In the genomic region with DNA sequence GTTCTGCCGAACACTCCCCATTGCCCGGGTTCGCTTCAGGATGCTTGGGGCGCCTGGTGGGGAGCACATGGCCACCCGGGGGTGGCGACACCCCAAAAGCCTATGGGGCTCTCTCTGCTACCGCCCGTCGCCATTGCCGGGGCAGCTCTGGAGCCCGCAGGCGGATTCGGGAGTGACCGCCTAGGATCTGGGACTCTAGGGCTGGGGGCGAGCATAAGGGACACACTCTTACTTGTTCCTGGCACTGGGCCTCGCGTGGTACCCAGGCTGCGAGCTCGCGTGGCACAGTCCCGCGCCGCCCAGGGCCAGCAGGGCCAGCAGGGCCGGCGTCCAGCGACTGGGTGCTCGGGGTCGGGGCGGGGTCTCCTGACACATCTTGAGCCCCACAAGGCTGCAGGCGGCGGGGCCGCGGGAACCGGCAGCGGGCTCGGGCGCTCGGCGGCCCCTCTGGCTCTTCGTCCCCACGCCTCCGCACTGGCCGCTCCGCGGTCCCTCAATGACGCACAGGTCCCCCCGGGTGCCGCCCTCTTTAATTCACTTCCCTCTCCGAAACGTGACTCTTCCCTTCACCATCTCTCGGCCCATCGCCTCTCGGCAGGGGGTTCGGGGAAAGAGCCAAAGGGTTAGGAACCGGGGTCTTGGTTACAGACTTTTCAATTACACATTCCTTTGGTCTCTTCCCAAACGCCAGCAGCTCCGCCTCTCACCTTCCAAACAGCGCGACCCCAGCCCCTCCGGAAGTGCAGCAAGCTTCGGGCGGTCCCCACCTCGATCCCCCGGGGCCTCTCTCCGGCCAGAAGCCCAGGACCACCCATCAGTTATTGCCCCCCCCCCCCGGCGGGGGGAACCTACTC, we compare ENCODE assay signal across 8 mouse cellular contexts. TPM values are rescaled to one million over a fixed set of nuclear protein-coding genes. Genes with fewer than 3 reads are reported as not detected.
DNase-seq lines count a peak whose midpoint lies in the region; ATAC-seq lines count a peak whose summit lies in the region.

No protein-coding gene starts in this region.

- no peak overlapping the region for H3K27ac ChIP-seq in kidney, embryonic 16.5 days (ENCODE audit: low read length)
- H3K27ac ChIP-seq in intestine, embryonic 15.5 days: no peak overlapping the region

- H3K9me3 ChIP-seq in kidney, embryonic 16.5 days (ENCODE audit: low read length): no peaks in the 10 kb centered on the region
- H3K9me3 ChIP-seq in intestine, embryonic 15.5 days: no peaks in the 10 kb centered on the region

- H3K4me2 ChIP-seq in kidney, embryonic 16.5 days (replicated peaks; ENCODE audit: low read depth, low read length): peak overlapping the region; percentile 99
- H3K4me2 ChIP-seq in intestine, embryonic 15.5 days (replicated peaks): peak overlapping the region; percentile 100

- WGBS in kidney, embryonic 16.5 days: under 1% methylated on average over 66 of the region's 67 CpGs
- WGBS in intestine, embryonic 15.5 days: under 1% methylated on average over 57 of the region's 67 CpGs

- H3K4me1 ChIP-seq in kidney, embryonic 16.5 days (ENCODE audit: insufficient read depth, low read length): peaks cover 11% of the 10 kb centered on the region; the same call in 1 of the 2 replicates
- H3K4me1 ChIP-seq in intestine, embryonic 15.5 days (replicated peaks): peaks cover 11% of the 10 kb centered on the region

- no peaks in the 10 kb centered on the region for H3K36me3 ChIP-seq in kidney, embryonic 16.5 days (ENCODE audit: insufficient read depth, low read length)
- H3K36me3 ChIP-seq in intestine, embryonic 15.5 days: no peaks in the 10 kb centered on the region

- DNase-seq in kidney, adult 9 months: no peak
- peak; percentile 57 for DNase-seq in embryo, embryonic 10 days (ENCODE audit: low spot score)
- peak; percentile 54 to 74 for DNase-seq in gastrocnemius, postnatal 4 days (ENCODE audit: low spot score in 2 of 2)
- DNase-seq in lung, postnatal 4 days: peak; percentile 49 to 62
- DNase-seq in right cerebral cortex, postnatal 4 days: peak; percentile 25
- DNase-seq in frontal cortex, postnatal 25 days (ENCODE audit: low spot score in 2 of 2): no peak

- H3K9ac ChIP-seq in kidney, embryonic 16.5 days (replicated peaks; ENCODE audit: low read length): peak overlapping the region; percentile 65
- peak overlapping the region; percentile 28 for H3K9ac ChIP-seq in intestine, embryonic 15.5 days

- peak; percentile 81 for ATAC-seq in kidney, embryonic 16.5 days (ENCODE audit: low FRiP score, low TSS enrichment)
- peak; percentile 61 for ATAC-seq in intestine, embryonic 15.5 days

- H3K4me3 ChIP-seq in kidney, embryonic 16.5 days (ENCODE audit: low read length): peak overlapping the region; percentile 67
- peak overlapping the region; percentile 50 for H3K4me3 ChIP-seq in intestine, embryonic 15.5 days (replicated peaks)

- H3K27me3 ChIP-seq in kidney, embryonic 16.5 days (ENCODE audit: insufficient read depth, low read length): peaks cover 24% of the 10 kb centered on the region
- peaks cover 24% of the 10 kb centered on the region for H3K27me3 ChIP-seq in intestine, embryonic 15.5 days (replicated peaks)

RNA-seq across cellular contexts. Expression of a gene that starts 1.1 kb away (rescaled TPM):
- 2.7 and 2.8 TPM in 2 replicates for polyA plus RNA-seq in kidney, embryonic 16.5 days (2015; fragmentation: Nextera tagmentation; extraction: Ambion mirVana)
- total RNA-seq in gastrocnemius, postnatal 4 days (2021): 10 to 100 TPM; 72.4 to 82.1 TPM
- polyA plus RNA-seq in intestine, embryonic 15.5 days (2015; fragmentation: Nextera tagmentation; extraction: Ambion mirVana): 2.6 and 2.7 TPM in 2 replicates

Comparison
In these comparisons a context has a peak if more than half of its experiments do, and no peak if none do; other contexts are left out.
1. DNase-seq: peak in embryo, embryonic 10 days (single experiment), gastrocnemius, postnatal 4 days (2 of 2), lung, postnatal 4 days (2 of 2) and right cerebral cortex, postnatal 4 days (single experiment); none in kidney, adult 9 months (single experiment) and frontal cortex, postnatal 25 days (0 of 2).